Mouse (Mus musculus) liver, adult 10 weeks (tissue): ENCODE data around the gene Lcn2. TPM values are rescaled to one million over a fixed set of nuclear protein-coding genes. Genes with fewer than 3 reads are reported as not detected.

Experiments
- polyA plus RNA-seq: library from polyadenylated mRNA; stranded (reverse); fragments of 350-450 nt; fragmentation: Illumina TruSeq; extraction: RNeasy Lipid Tissue Mini Kit (QIAGEN cat#74804); gene quantifications from one replicate; pipeline ENCODE4 v1.2.3, GENCODE M21; 2014; ENCODE audit warnings: low read depth, low replicate concordance

The Lcn2 gene
- polyA plus RNA-seq: 10.6 TPM

DNA sequence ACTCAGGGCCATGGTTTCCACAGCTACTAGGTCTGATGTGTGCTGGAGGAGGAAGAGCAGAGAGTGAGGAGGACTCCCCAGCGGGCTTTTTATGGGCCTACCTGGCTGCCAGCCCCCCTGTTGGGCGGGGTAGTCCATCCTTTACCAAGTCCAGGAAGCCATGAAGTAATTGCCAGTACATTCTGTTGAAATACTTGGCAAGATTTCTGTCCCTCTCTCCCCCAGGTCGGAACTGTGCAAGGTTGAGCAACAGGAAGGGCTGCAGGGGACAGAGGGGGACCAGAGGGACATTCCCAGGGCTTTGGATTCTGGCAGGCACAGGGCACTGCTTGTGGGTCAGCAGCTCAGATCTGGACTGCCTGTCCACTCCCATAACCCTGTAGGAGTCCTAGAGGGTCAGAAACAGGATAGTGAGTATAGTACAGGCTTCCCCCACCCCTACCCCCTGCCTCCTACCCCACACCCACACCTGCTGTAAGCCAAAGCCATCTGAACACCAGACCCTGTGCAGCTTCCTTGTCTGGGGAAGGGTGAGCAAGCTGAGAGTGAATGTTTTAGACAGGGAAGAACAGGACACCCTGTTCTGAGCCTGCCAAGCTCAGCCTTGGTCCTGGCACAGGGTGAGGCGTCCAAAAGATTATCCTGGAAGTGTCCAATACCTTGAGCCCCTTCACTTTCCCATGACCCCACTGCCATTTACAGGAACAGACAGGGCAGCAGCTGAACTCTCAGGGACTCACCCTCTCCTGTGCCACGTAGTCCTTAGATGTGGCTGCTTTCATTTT lies at the start of gene Lcn2:
TSS of gene Lcn2 (minus strand) at position 547 of the 785 bp plus-strand sequence.

DNA sequence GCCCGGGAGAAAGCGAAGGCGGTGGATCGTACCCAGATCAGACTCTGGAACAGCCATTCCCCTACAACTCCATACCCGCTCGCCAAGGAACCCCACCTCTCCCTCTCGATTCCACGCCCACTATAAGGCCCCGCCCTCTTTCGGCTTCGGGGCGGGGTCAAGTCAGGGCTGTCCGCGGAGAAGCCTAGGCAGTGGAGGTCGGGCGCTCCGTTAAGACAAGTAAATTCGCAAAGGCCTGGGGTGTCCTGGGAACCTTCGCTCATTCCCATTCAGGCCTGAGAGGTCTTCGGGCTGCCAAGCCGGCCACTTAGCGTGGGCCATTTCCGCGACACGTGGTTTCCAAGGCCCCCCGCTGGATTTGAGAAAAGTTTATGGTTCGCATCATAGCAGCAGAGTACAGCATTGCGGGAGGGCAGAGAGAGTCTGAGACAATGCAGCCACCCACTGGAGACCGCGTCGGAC lies 7.5 kb upstream of the Lcn2 start, which contains the start of gene Ptges2:
TSS of gene Ptges2 (plus strand) at position 413 of the 462 bp plus-strand sequence.

DNA sequence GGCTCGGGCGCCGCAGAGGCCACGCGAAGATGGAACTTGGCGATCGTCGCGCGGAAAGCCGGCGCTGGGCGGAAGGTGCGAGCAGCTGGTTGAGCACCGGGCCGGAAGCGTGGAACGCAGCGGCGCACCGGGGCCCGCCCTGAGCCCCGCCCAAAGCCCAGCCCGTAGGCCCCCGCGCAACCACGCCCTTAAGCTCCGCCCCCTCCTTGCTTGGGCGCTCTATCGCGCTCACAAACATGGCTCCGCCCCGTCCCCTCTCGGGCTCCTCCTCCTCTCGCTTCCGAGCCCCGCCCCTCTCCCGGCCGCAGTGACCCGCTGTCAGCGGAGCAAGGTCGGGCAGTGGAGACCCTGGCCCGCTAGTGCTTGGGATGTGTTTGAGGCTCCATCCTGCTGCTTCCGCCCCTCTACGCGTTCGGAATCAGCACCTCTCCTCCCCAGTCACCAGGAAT lies 6.3 kb downstream of the Lcn2 start, which contains the start of gene 1110008P14Rik:
TSS of gene 1110008P14Rik (minus strand) at position 164 of the 449 bp plus-strand sequence.

DNA sequence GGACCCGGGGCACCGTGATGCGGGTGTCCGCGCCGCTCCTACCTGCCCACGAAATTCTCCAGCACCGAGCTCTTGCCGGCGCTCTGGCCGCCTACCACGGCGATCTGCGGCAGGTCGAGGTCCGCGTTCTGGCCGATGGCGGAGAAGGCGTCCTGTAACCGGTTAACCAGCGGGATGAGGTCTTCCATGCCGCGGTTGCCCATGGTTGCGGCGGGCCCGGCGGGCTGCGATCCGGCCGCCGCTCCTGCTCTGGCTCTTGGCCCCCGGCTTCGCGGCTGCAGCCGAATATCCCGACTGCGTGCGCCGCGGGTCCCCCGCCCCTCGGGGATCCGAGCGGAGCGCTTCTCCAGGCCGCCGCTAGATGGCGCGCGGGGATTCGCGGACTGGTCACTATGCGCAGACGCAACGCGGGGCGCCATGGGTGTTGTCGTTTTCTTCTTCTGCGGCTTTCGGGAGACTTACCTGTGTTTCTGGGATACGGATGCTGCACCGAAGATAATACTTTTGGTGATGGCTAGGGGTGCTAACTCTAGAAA lies 35.0 kb downstream of the Lcn2 start, which contains the start of gene Dnm1:
TSS of gene Dnm1 (minus strand) at position 332 of the 536 bp plus-strand sequence.

DNA sequence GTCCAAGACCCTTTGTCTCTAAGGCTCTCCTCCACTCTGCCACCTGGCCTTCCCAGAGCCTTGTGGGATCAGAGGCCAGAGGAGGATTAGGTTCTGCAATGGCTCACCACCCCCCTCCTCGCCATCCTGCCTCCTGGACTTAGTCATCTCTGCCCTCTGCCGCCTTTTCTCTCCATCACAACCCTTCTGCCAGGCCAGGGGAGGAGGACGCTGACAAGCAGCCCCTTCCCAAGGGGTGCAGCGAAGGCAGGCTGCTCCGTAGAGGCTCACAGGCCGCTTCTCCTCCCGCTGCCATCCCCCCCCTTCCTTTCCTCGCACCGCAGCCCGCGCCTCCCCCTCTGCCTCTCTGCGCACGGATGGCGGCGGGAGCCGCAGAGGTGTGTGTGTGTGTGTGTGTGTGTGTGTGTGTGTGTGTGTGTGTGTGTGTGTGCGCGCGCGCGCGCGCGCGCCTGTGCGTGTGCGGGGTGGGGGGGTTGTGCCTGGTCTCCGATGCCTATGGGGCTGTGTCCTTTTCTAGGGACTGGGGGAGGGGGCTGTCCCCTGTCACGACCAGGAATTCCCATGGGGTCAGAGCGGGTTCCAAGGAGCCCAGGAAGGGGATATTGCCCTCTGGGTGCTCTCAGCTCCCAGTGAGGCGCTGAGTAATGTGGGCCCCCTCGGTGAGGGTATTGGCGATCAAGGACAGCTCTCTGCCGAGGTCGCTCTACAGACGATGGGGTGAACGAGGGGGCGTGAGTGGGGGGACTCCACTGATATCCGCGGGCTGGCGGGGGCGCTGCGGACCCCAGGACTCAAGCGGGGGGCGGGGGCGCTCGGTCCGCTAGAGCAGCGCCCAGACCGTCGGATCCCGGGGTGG lies 35.7 kb downstream of the Lcn2 start, which contains the start of gene Ciz1:
TSS of gene Ciz1 (plus strand) at position 177 of the 856 bp plus-strand sequence.

Other genes with a start within 250 kb of the Lcn2 start
- gene Prrc2b, start 237.2 kb downstream of the Lcn2 start, polyA plus RNA-seq: 7.5 TPM
- 4.2 TPM for gene Pomt1, start 151.7 kb downstream of the Lcn2 start, polyA plus RNA-seq
- 8.1 TPM for gene Uck1, start 128.1 kb downstream of the Lcn2 start, polyA plus RNA-seq
- gene Golga2, start 100.9 kb downstream of the Lcn2 start, polyA plus RNA-seq: 6.7 TPM
- 280 TPM for gene Swi5, start 100.2 kb downstream of the Lcn2 start, polyA plus RNA-seq
- gene Ciz1, start 35.9 kb downstream of the Lcn2 start, polyA plus RNA-seq: 5.5 TPM
- not detected for gene Dnm1, start 34.9 kb downstream of the Lcn2 start, polyA plus RNA-seq
- gene 1110008P14Rik, start 6.3 kb downstream of the Lcn2 start, polyA plus RNA-seq: 1.6 TPM
- gene Ptges2, start 7.6 kb upstream of the Lcn2 start, polyA plus RNA-seq: 2.7 TPM
- 0.58 TPM for gene Naif1, start 62.2 kb upstream of the Lcn2 start, polyA plus RNA-seq
- 43.9 TPM for gene Slc25a25, start 63.2 kb upstream of the Lcn2 start, polyA plus RNA-seq
- 3.7 TPM for gene Fam102a, start 147.1 kb upstream of the Lcn2 start, polyA plus RNA-seq
- 3.4 TPM for gene Dpm2, start 182.6 kb upstream of the Lcn2 start, polyA plus RNA-seq
- not detected for gene Pip5kl1, start 186.5 kb upstream of the Lcn2 start, polyA plus RNA-seq
- not detected for gene 9430097D07Rik, start 187.4 kb upstream of the Lcn2 start, polyA plus RNA-seq
- gene St6galnac4, start 198.8 kb upstream of the Lcn2 start, polyA plus RNA-seq: 0.13 TPM
- gene St6galnac6, start 211.5 kb upstream of the Lcn2 start, polyA plus RNA-seq: 9.5 TPM
- gene Ak1, start 233.5 kb upstream of the Lcn2 start, polyA plus RNA-seq: not detected